Mouse (Mus musculus) heart, embryonic 16.5 days (tissue): ENCODE data around the gene St3gal5. TPM values are rescaled to one million over a fixed set of nuclear protein-coding genes. Genes with fewer than 3 reads are reported as not detected.

Source experiments
- ATAC-seq: fragments of 200-750 bp; cut with Nextera tagmentation; replicated peaks from 2 replicates; pipeline ENCODE4 v1.8.0; 2017; ENCODE audit warnings: moderate number of reproducible peaks; ENCODE audit not compliant: insufficient read depth, low FRiP score; ENCODE audit errors: extremely low read depth
- H3K27ac ChIP-seq: fragments of 300-500 bp; sonication (generic); 2 replicates; pipeline ENCODE4 v1.5.1; 2014; ENCODE audit warnings: mild to moderate bottlenecking, low read length, control low read depth, moderate library complexity
- H3K27me3 ChIP-seq: fragments of 300-500 bp; sonication (generic); 2 replicates; pipeline ENCODE4 v1.6.1; 2014; ENCODE audit warnings: low read length, mixed read lengths; ENCODE audit not compliant: control insufficient read depth, insufficient read depth
- H3K36me3 ChIP-seq: fragments of 300-500 bp; sonication (generic); 2 replicates; pipeline ENCODE4 v1.6.1; 2014; ENCODE audit not compliant: control insufficient read depth, insufficient read depth
- H3K4me1 ChIP-seq: fragments of 300-500 bp; sonication (generic); 2 replicates; pipeline ENCODE4 v1.6.1; 2014; ENCODE audit warnings: low read length, mixed read lengths; ENCODE audit not compliant: control insufficient read depth, insufficient read depth
- H3K4me2 ChIP-seq: fragments of 300-500 bp; sonication (generic); 2 replicates; pipeline ENCODE4 v1.6.1; 2014; ENCODE audit warnings: low read depth, mild to moderate bottlenecking, control low read depth, low read length
- H3K4me3 ChIP-seq: fragments of 300-500 bp; sonication (generic); 2 replicates; pipeline ENCODE4 v1.5.1; 2014; ENCODE audit warnings: mild to moderate bottlenecking, control low read depth, low read length
- H3K9ac ChIP-seq: fragments of 300-500 bp; sonication (generic); 2 replicates; pipeline ENCODE4 v1.6.1; 2014; ENCODE audit warnings: low read length, control low read depth
- H3K9me3 ChIP-seq: fragments of 300-500 bp; sonication (generic); replicated peaks from 2 replicates; pipeline ENCODE4 v1.6.1; 2016; ENCODE audit warnings: low read length; ENCODE audit not compliant: control insufficient read depth
- WGBS: fragments of 180-500 bp; shearing (Covaris S2); extraction: QIAGEN DNeasy Blood & Tissue Kit; methylation state at CpG from one replicate; pipeline ENCODE4 v1.1.7; 2014; 5-methylcytosine and 5-hydroxymethylcytosine counted together
- polyA plus RNA-seq: library from polyadenylated mRNA; unstranded; fragments of >200 nt; fragmentation: Nextera tagmentation; extraction: Ambion mirVana; gene quantifications from 2 replicates; pipeline ENCODE4 v1.2.1, GENCODE M21; 2015

Gene St3gal5
- polyA plus RNA-seq, 1 experiment from 2014 or later: 36.6 TPM

DNA sequence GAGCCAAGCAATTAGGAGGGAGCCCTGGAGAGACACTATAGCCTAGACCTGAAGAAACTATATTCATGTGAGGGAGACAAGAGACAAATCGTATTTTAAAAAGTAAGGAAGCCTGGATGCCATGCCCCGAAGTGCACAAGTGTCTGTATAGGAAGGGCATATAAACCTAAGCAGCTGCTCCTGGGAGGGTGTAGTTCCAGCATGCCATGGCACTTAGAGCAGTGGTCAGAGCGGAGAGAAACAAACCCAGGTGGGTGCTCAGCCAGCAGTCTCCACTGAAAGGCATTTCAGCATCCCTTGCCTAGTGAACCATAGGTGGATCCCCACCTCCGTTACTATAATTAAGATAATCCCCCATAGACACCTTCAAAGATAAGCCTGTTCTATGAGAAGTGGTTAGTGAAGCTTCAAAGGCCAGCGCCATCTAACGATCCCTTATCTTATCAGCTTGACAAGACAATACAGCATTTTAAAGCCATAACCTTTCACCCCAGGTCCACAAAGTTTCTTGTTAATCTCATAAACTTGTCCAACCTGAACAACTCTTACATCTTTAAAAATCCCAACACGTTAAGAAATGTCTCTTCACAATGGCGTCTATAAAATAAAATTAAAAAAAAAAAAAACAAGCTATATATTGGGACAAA lies 20.1 kb downstream of the St3gal5 start:
- Histone ChIP-seq H3K27me3 (no peaks in the 10 kb centered on the region), H3K36me3 (no peaks in the 10 kb centered on the region), H3K4me2 (no peak overlapping the region), H3K4me3 (no peak overlapping the region), H3K9me3 (no peaks in the 10 kb centered on the region), H3K27ac (no peak overlapping the region), H3K4me1 (0 out of 2 replicates have a peak, but pooled peaks cover 2% of the 10 kb centered on the region), H3K9ac (no peak overlapping the region)
- ATAC-seq: no peak
- 56% methylated on average over 8 of the region's 8 CpGs for WGBS

DNA sequence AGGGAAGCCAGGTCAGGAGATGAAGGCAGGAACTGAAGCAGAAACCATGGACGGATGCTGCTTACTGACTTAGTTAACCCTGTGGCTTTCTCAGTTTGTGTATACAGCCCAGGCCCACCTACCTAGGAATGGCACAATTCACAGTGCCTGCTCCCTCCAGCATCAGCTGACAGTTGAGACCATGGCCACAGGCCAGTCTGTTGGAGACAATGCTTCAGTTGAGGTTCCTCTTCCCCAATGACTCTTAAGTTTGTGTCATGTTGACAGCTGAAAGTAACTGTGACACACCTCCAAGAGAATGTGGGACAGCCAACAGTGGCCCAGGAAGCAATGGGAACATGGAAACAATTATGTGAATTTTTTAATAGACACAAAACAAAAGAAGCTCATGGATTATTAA lies 22.5 kb downstream of the St3gal5 start:
- H3K9me3 ChIP-seq: no peaks in the 10 kb centered on the region
- H3K27me3 ChIP-seq: no peaks in the 10 kb centered on the region
- no peak overlapping the region for H3K9ac ChIP-seq
- H3K4me1 ChIP-seq: 0 out of 2 replicates have a peak, but pooled peaks cover 2% of the 10 kb centered on the region
- WGBS: 89% methylated on average over 1 of the region's 1 CpGs
- H3K4me3 ChIP-seq: no peak overlapping the region
- H3K36me3 ChIP-seq: no peaks in the 10 kb centered on the region
- ATAC-seq: no peak
- H3K4me2 ChIP-seq: no peak overlapping the region
- no peak overlapping the region for H3K27ac ChIP-seq

DNA sequence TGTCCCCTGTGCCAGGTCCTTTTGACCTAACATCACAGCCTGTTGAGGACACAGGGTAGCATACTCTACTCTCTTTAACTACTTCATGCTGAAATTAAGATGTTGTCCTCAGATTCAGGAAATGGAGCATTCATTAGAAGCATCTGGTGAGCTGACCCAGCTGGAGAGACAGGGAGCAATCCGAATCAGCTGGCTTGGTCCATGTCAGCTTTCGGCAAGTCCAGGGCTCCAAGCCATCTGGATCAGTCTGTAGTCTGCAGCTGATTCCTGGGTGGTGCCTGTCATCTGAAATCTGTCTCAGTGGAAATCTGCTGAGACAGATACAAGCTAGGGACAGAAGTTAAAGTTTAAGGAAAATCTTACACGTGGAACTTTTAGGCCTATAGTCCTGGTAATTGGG lies 23.9 kb downstream of the St3gal5 start:
- no peak for ATAC-seq
- Histone ChIP-seq H3K27me3 (no peaks in the 10 kb centered on the region), H3K4me3 (no peak overlapping the region), H3K27ac (no peak overlapping the region), H3K4me2 (no peak overlapping the region), H3K9me3 (no peaks in the 10 kb centered on the region), H3K9ac (no peak overlapping the region), H3K4me1 (0 out of 2 replicates have a peak, but pooled peaks cover 2% of the 10 kb centered on the region), H3K36me3 (no peaks in the 10 kb centered on the region)
- WGBS: 46% methylated on average over 3 of the region's 3 CpGs

DNA sequence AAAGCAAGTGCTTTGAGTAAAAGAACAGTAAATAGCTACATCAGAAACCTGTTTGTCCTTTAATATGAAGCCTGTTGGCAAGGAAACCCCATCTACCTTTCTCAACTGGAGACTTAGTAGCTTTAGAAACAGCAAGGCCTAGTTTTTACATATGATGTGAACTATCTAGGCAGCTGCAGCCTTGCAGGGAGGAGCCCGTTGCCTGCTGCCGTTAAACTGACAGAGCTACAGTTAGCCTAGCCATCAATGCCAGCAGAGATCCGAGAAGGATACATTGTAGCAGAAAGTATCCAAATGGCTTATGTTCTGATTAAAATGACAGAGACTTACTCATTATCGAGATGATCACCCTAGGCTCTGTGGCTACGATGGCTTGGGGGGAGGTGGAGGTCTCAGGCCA lies 25.1 kb downstream of the St3gal5 start:
- no peak overlapping the region for H3K27ac ChIP-seq
- 0 out of 2 replicates have a peak, but pooled peaks cover 2% of the 10 kb centered on the region for H3K4me1 ChIP-seq
- no peak overlapping the region for H3K4me2 ChIP-seq
- 79% methylated on average over 5 of the region's 5 CpGs for WGBS
- ATAC-seq: no peak
- H3K27me3 ChIP-seq: no peaks in the 10 kb centered on the region
- H3K9me3 ChIP-seq: no peaks in the 10 kb centered on the region
- 0 out of 2 replicates have a peak, but pooled peaks cover 2% of the 10 kb centered on the region for H3K36me3 ChIP-seq
- no peak overlapping the region for H3K4me3 ChIP-seq
- no peak overlapping the region for H3K9ac ChIP-seq

DNA sequence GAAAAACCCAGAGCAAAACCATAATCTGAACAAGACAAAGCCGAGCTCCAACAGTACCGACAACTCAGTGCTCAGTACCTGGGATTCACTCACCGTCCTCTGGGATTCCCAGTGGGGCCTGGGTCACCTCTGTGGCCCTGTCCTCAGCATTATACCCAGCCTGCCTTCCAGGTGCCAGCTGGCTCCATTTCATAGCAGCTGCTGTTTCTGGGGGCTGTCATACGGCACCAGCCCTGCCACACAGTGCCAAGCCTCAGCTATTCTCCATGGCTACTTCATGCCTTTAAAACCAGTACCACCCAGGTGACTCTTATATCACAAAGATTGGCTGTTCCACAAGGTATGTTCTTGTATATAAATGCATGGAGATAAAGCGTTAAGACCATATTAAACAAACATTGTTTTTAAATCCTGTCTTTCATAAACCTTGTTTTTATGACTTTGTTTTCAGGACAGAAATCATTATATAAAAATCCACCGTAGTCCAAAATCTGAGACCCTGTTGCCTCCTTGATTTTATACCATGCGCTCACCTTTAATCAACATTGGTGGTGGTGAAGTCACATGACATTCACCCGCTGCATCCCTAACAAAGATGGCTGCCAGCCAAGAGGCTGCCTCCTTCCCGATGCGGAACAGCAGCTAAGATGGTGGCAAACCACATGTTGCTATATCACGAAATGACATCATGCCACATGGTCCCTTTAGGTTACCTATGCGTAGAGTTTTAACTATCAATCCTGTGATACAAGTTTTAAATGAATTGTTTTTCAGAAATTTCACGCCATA lies 27.1 kb downstream of the St3gal5 start:
- no peaks in the 10 kb centered on the region for H3K27me3 ChIP-seq
- H3K9me3 ChIP-seq: no peaks in the 10 kb centered on the region
- no peak overlapping the region for H3K4me3 ChIP-seq
- H3K9ac ChIP-seq: no peak overlapping the region
- 0 out of 2 replicates have a peak, but pooled peaks cover 2% of the 10 kb centered on the region for H3K4me1 ChIP-seq
- no peak overlapping the region for H3K4me2 ChIP-seq
- whole genome bisulfite sequencing: 92% methylated on average over 13 of the region's 13 CpGs
- H3K36me3 ChIP-seq: 0 out of 2 replicates have a peak, but pooled peaks cover 2% of the 10 kb centered on the region
- no peak overlapping the region for H3K27ac ChIP-seq
- ATAC-seq: no peak

DNA sequence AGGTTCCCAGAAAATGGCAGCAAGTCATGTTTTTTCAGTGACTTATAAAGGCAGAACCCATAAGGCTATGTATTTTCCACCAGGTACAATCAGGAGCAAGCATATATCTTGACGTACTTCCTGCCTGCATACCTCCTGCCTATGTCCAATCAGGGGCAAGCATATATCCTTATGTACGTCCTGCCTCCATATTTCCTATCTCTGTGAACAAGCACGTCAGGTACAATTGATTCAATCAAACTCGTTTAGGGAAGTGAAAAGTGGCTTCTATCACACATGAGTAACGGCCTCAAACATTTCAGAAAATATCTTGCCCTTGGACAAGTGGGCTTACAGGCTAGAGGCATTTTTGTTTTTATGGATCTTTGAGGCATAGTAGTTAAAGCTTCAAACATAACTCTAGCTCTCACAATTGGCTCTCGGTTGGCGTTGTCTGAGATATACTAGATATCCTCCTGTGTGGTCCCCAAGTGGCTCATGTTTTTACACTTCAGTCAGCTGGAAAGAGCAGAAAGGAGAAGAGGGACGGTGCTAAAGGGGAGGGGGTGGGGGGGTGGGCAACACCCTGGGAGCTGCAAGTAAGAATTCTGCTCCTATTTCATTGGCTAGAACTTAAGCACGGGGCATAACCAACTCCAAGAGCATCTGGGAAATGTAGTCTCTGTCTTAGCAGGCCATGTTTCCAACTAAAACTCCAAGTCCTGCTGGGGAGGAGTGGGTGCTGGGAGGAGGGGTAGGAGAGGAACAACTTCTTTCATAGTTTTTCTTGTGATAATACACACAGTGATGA lies 28.9 kb downstream of the St3gal5 start:
- H3K9ac ChIP-seq: no peak overlapping the region
- no peak overlapping the region for H3K4me2 ChIP-seq
- no peak for ATAC-seq
- H3K4me3 ChIP-seq: no peak overlapping the region
- no peaks in the 10 kb centered on the region for H3K4me1 ChIP-seq
- H3K27me3 ChIP-seq: no peaks in the 10 kb centered on the region
- no peak overlapping the region for H3K27ac ChIP-seq
- no peaks in the 10 kb centered on the region for H3K9me3 ChIP-seq
- WGBS: 72% methylated on average over 9 of the region's 9 CpGs
- H3K36me3 ChIP-seq: 0 out of 2 replicates have a peak, but pooled peaks cover 2% of the 10 kb centered on the region

DNA sequence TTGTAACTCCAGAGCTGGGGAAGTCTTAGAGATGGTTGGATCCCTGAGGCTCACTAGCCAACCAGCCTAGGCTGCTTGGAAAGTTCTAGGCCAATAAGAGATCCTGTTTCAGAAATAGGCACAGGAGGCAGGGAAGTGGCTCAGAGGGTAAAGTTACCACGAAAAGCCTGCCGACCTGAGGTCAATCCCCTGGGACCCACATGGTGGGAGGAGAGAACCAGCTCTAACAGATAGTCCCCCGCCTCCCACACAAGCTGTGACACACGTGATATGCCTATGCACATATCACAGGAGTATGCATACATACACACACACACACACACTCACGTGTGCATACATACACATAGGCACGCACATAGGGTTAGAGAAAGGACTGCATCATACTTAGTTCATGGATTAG lies 32.7 kb downstream of the St3gal5 start:
- ATAC-seq: no peak
- Histone ChIP-seq H3K4me3 (no peak overlapping the region), H3K4me1 (peaks cover 6% of the 10 kb centered on the region), H3K9me3 (no peaks in the 10 kb centered on the region), H3K4me2 (no peak overlapping the region), H3K36me3 (peaks cover 15% of the 10 kb centered on the region), H3K27me3 (no peaks in the 10 kb centered on the region), H3K27ac (no peak overlapping the region), H3K9ac (no peak overlapping the region)
- WGBS: 86% methylated on average over 6 of the region's 6 CpGs

DNA sequence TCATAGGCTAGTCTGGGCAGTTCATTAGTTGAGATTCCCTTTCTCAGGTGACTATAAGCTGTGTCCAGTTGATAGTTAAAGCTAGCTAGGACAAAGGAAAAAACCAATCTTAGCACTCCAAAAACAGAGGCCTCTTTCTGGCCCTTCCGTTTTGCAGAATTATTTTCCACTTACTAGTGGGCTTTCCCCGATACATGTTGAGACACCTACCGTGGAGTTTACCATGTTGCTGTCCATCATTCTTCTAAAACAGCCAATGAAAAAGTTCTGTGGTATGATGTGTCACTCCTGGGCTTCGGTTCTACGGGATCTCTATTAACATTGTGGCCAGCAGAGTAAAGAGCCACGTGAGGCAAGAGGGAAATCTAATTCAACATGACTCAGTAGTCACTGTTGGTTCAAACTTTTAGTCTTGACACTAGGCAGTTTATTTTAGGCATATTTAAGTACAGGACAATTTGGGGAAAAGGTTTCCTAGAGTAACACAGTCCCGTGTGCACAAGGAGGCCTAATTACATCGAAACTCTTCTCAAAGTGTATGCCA lies 35.4 kb downstream of the St3gal5 start:
- H3K4me2 ChIP-seq: no peak overlapping the region
- H3K9me3 ChIP-seq: no peaks in the 10 kb centered on the region
- no peak overlapping the region for H3K4me3 ChIP-seq
- no peak for ATAC-seq
- H3K27me3 ChIP-seq: no peaks in the 10 kb centered on the region
- H3K36me3 ChIP-seq: peaks cover 13% of the 10 kb centered on the region
- 94% methylated on average over 8 of the region's 8 CpGs for WGBS
- H3K9ac ChIP-seq: no peak overlapping the region
- no peak overlapping the region for H3K27ac ChIP-seq
- H3K4me1 ChIP-seq: peaks cover 6% of the 10 kb centered on the region
